Mouse (Mus musculus) liver, postnatal 0 days (tissue): ENCODE results near the gene Ccn6. TPM values are rescaled to one million over a fixed set of nuclear protein-coding genes. Genes with fewer than 3 reads are reported as not detected.

Experiments
- ATAC-seq: fragments of 200-750 bp; cut with Nextera tagmentation; 2 replicates; pipeline ENCODE4 v1.8.0; 2017; ENCODE audit warnings: mild to moderate bottlenecking, moderate library complexity
- DNase-seq: peaks from one replicate; pipeline ENCODE4 v3.0.0-alpha.2; 2016
- H3K27ac ChIP-seq: fragments of 300-500 bp; sonication (generic); 2 replicates; pipeline ENCODE4 v1.5.1; 2014; ENCODE audit warnings: antibody characterized with exemption, moderate library complexity, mild to moderate bottlenecking, low read depth
- H3K27me3 ChIP-seq: fragments of 300-500 bp; sonication (generic); 2 replicates; pipeline ENCODE4 v1.6.1; 2014; ENCODE audit warnings: low read length, control low read depth, mixed read lengths; ENCODE audit not compliant: insufficient read depth
- H3K36me3 ChIP-seq: fragments of 300-500 bp; sonication (generic); replicated peaks from 2 replicates; pipeline ENCODE4 v1.6.1; 2014; ENCODE audit warnings: mild to moderate bottlenecking, control low read depth, low read length, moderate library complexity, mixed read lengths; ENCODE audit not compliant: insufficient read depth
- H3K4me1 ChIP-seq: fragments of 300-500 bp; sonication (generic); 2 replicates; pipeline ENCODE4 v1.6.1; 2014; ENCODE audit warnings: antibody characterized with exemption, mild to moderate bottlenecking, control low read depth; ENCODE audit not compliant: insufficient read depth
- H3K4me2 ChIP-seq: fragments of 300-500 bp; sonication (generic); 2 replicates; pipeline ENCODE4 v1.6.1; 2014; ENCODE audit warnings: low read depth, mild to moderate bottlenecking, low read length, moderate library complexity, mixed read lengths
- H3K4me3 ChIP-seq: fragments of 300-500 bp; sonication (generic); 2 replicates; pipeline ENCODE4 v1.5.1; 2014; ENCODE audit warnings: low read depth, low read length
- H3K9ac ChIP-seq: fragments of 300-500 bp; sonication (generic); replicated peaks from 2 replicates; pipeline ENCODE4 v1.6.1; 2014; ENCODE audit warnings: mild to moderate bottlenecking, moderate library complexity
- H3K9me3 ChIP-seq: fragments of 300-500 bp; sonication (generic); 2 replicates; pipeline ENCODE4 v1.6.1; 2016; ENCODE audit warnings: mild to moderate bottlenecking, control low read depth, low read length, mixed read lengths
- CTCF ChIP-seq: sonication (generic); IDR thresholded peaks from 2 replicates; pipeline ENCODE4 v1.5.1; 2016; ENCODE audit warnings: antibody characterized with exemption, low read depth
- EP300 ChIP-seq: IDR thresholded peaks from 2 replicates; pipeline ENCODE4 v1.6.1; 2016; ENCODE audit warnings: antibody characterized with exemption, low read depth, mild to moderate bottlenecking
- WGBS: fragments of 180-500 bp; shearing (Covaris S2); extraction: QIAGEN DNeasy Blood & Tissue Kit; methylation state at CpG from one replicate; pipeline ENCODE4 v1.1.7; 2014; ENCODE audit not compliant: insufficient replicate concordance; 5-methylcytosine and 5-hydroxymethylcytosine counted together
- polyA plus RNA-seq: library from polyadenylated mRNA; unstranded; fragments of >200 nt; fragmentation: Nextera tagmentation; extraction: Ambion mirVana; gene quantifications from 2 replicates; pipeline ENCODE4 v1.2.1, GENCODE M21; 2015

Gene Ccn6
- polyA plus RNA-seq, 1 experiment from 2014 or later: not detected

GRCm38 (mm10) chr10:39165632-39166115, 2.1 kb upstream of the Ccn6 start:
- Histone ChIP-seq H3K27ac (no peak overlapping the region), H3K9me3 (no peaks in the 10 kb centered on the region), H3K4me2 (peak overlapping the region; percentile 19; the same call in 1 of the 2 replicates), H3K4me3 (no peak overlapping the region), H3K27me3 (0 out of 2 replicates have a peak, but pooled peaks cover 3% of the 10 kb centered on the region), H3K9ac (no peak overlapping the region), H3K36me3 (no peaks in the 10 kb centered on the region), H3K4me1 (peaks cover 10% of the 10 kb centered on the region; the same call in 1 of the 2 replicates)
- no peak for TF ChIP-seq EP300
- no peak for TF ChIP-seq CTCF
- ATAC-seq (no peak), DNase-seq (no peak)
- WGBS: 33% methylated on average over 11 of the region's 11 CpGs

- no peak overlapping the region for H3K9ac ChIP-seq
- H3K27ac ChIP-seq: no peak overlapping the region
- DNase-seq: no peak
- TF ChIP-seq EP300 (no peak), CTCF (no peak)
- peak overlapping the region; percentile 55 for H3K4me2 ChIP-seq
- no peaks in the 10 kb centered on the region for H3K9me3 ChIP-seq
- WGBS: 47% methylated on average over 18 of the region's 18 CpGs
- H3K4me3 ChIP-seq: no peak overlapping the region
- 0 out of 2 replicates have a peak, but pooled peaks cover 3% of the 10 kb centered on the region for H3K27me3 ChIP-seq
- ATAC-seq: peak; percentile 53; the same call in 1 of the 2 replicates
- H3K4me1 ChIP-seq: peaks cover 7% of the 10 kb centered on the region; the same call in 1 of the 2 replicates
- H3K36me3 ChIP-seq: no peaks in the 10 kb centered on the region
Measured at GRCm38 (mm10) chr10:39162666-39163484, 719 bp downstream of the Ccn6 start.

DNA sequence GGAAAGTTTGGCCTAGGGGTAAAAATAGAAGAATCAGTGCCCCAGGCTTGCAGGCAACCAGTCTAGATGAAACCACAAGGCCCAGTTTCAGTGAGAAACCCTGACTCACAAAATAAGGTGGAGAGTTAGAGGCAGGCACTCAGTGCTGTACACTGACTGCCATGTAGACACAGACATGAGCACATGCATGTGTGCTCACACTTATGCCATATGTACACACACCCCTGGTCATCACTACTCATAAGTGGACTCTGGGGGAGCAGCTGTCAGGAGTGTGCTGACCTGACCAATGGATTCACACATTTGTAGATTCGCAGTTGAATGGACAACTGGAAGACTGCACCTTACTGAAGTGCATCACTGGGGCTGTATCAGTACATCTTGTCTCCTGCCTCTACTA, 2.2 kb downstream of the Ccn6 start:
- H3K9me3 ChIP-seq: no peaks in the 10 kb centered on the region
- H3K4me2 ChIP-seq: no peak overlapping the region
- no peak overlapping the region for H3K9ac ChIP-seq
- H3K4me3 ChIP-seq: no peak overlapping the region
- 83% methylated on average over 1 of the region's 1 CpGs for WGBS
- 0 out of 2 replicates have a peak, but pooled peaks have one; percentile 23 for ATAC-seq
- peaks cover 7% of the 10 kb centered on the region; the same call in 1 of the 2 replicates for H3K4me1 ChIP-seq
- TF ChIP-seq CTCF (no peak), EP300 (no peak)
- DNase-seq: no peak
- H3K36me3 ChIP-seq: no peaks in the 10 kb centered on the region
- no peaks in the 10 kb centered on the region for H3K27me3 ChIP-seq
- H3K27ac ChIP-seq: no peak overlapping the region

DNA sequence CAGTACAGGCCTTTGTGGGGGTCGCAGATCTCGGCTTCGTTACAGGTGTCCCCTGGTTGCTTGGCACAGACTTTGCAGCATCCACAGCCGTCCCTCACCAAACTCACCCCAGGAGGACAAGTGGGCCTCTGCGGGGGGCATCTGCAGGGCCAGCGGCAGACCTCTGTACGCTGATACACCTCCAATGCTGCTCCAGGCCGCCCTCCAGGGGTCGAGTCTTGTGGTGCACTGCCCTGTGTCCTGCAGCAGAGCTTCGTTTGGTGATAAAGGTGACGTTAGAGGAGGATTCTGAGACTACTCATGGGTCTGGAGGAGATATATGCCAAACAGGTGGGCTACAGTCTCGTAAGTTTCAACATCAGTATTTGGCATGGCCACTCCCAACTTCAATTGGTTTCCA, 5.3 kb downstream of the Ccn6 start:
- DNase-seq (no peak), ATAC-seq (no peak)
- Histone ChIP-seq H3K27me3 (no peaks in the 10 kb centered on the region), H3K4me1 (peaks cover 3% of the 10 kb centered on the region; the same call in 1 of the 2 replicates), H3K36me3 (no peaks in the 10 kb centered on the region), H3K4me3 (no peak overlapping the region), H3K27ac (no peak overlapping the region), H3K9me3 (no peaks in the 10 kb centered on the region), H3K4me2 (no peak overlapping the region), H3K9ac (no peak overlapping the region)
- TF ChIP-seq CTCF: 0 out of 2 replicates have a peak, but pooled peaks have one; percentile 9
- TF ChIP-seq EP300: no peak
- WGBS: 70% methylated on average over 12 of the region's 12 CpGs

GRCm38 (mm10) chr10:39157321-39157720, 6.3 kb downstream of the Ccn6 start:
- Histone ChIP-seq H3K9me3 (no peaks in the 10 kb centered on the region), H3K4me3 (no peak overlapping the region), H3K27ac (no peak overlapping the region), H3K4me1 (no peaks in the 10 kb centered on the region), H3K36me3 (no peaks in the 10 kb centered on the region), H3K9ac (no peak overlapping the region), H3K4me2 (no peak overlapping the region), H3K27me3 (no peaks in the 10 kb centered on the region)
- no peak for ATAC-seq
- TF ChIP-seq EP300: no peak
- TF ChIP-seq CTCF: no peak
- no peak for DNase-seq
- WGBS: 83% methylated on average over 1 of the region's 1 CpGs

DNA sequence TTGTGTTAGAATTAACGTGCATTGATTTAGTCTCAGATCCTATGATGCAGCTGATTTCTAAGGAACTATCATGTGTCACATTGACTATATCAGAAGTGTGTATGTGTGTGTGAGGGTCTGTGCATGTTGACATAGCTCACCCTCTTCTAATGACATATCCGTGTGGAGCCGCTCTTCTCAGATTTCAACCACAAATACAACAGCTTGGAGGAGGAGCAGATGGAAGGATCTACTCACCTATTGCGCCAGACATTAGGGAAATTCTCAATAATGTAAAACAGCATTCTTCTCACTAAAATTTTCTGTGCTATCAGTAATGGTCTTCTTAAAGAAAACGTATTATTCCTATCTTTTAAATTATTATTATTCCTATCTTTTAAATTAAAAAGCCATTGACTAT, 6.9 kb downstream of the Ccn6 start:
- Histone ChIP-seq H3K36me3 (no peaks in the 10 kb centered on the region), H3K4me3 (no peak overlapping the region), H3K4me1 (no peaks in the 10 kb centered on the region), H3K9me3 (no peaks in the 10 kb centered on the region), H3K27me3 (no peaks in the 10 kb centered on the region), H3K9ac (no peak overlapping the region), H3K4me2 (no peak overlapping the region), H3K27ac (no peak overlapping the region)
- ATAC-seq: no peak
- no peak for DNase-seq
- WGBS: 78% methylated on average over 5 of the region's 5 CpGs
- TF ChIP-seq CTCF: no peak
- no peak for TF ChIP-seq EP300
